In the genomic region with DNA sequence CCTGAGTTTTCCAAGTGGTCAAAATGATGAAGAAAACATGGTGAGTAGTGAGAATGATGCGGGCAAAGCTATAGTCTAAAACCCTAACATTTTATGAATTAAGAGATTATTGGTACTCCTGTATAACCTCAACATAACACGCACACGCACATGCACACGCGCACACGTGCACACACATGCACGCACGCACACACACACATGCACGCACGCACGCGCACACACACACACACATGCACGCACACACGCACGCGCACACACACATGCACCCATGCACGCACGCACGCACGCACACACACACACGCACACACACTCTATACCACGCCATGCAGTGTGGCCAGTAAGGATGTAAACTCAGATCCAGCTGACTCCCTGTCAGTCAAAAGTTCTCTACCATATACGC, we compare ENCODE assay signal across 26 mouse cellular contexts.
"Had no signal": no experiment of that assay in that cellular context is flagged by ENCODE, and none has a peak within 500 bp of the region (broad histone marks: within the 10 kb centered on the region; RNA-seq: fewer than 3 reads in every experiment).

No protein-coding gene starts in this region.

- H3K27me3 ChIP-seq: embryonic facial prominence, embryonic 12.5 days; embryonic facial prominence, embryonic 13.5 days; embryonic facial prominence, embryonic 15.5 days; forebrain, embryonic 12.5 days; forebrain, embryonic 13.5 days; forebrain, embryonic 15.5 days had no signal

- H3K4me3 ChIP-seq: embryonic facial prominence, embryonic 10.5 days; embryonic facial prominence, embryonic 12.5 days; embryonic facial prominence, embryonic 13.5 days; embryonic facial prominence, embryonic 15.5 days; erythroblast, embryonic 14.5 days; forebrain, embryonic 10.5 days; forebrain, embryonic 12.5 days; forebrain, embryonic 13.5 days; forebrain, embryonic 15.5 days; gastrocnemius, adult 2 months; heart, adult 2 months had no signal

- H3K36me3 ChIP-seq: forebrain, embryonic 15.5 days had no signal

- DNase-seq: cerebellum, adult 8-10 months; cerebellum, adult 9-10 months; cerebellum, adult 9-11 months; cerebellum, postnatal 10 days; cerebellum, postnatal 14 days; cerebellum, postnatal 25 days; cerebellum, postnatal 36 days; embryo, embryonic 11 days; forebrain, postnatal 0 days; gastrocnemius, adult 2 months; gastrocnemius, postnatal 10 days; gastrocnemius, postnatal 14 days; gastrocnemius, postnatal 25 days; gastrocnemius, postnatal 36 days; heart, adult 11 months; heart, adult 18-20 months; heart, adult 2 months had no signal

- H3K4me2 ChIP-seq: embryonic facial prominence, embryonic 12.5 days; embryonic facial prominence, embryonic 13.5 days; embryonic facial prominence, embryonic 15.5 days; forebrain, embryonic 12.5 days; forebrain, embryonic 13.5 days; forebrain, embryonic 15.5 days had no signal
